Mouse (Mus musculus) limb, embryonic 10.5 days (tissue): ENCODE data around the gene Klra4. TPM values are rescaled to one million over a fixed set of nuclear protein-coding genes. Genes with fewer than 3 reads are reported as not detected.
"Not testable (repeated sequence)": the region's sequence is repeated elsewhere in the genome, so short reads cannot be mapped to it uniquely, and the experiment has no call there.

Experiments used
- DNase-seq: peaks from one replicate; pipeline ENCODE4 v3.0.0-alpha.2; 2017; ENCODE audit warnings: low spot score
- H3K27ac ChIP-seq: fragments of 300-500 bp; sonication (generic); 2 replicates; pipeline ENCODE4 v1.5.1; 2016; ENCODE audit warnings: mild to moderate bottlenecking
- H3K27me3 ChIP-seq: fragments of 300-500 bp; sonication (generic); 2 replicates; pipeline ENCODE4 v1.6.1; 2016; ENCODE audit warnings: low read depth, mild to moderate bottlenecking; ENCODE audit not compliant: poor library complexity, severe bottlenecking
- H3K36me3 ChIP-seq: fragments of 300-500 bp; sonication (generic); 2 replicates; pipeline ENCODE4 v1.6.1; 2016; ENCODE audit warnings: mild to moderate bottlenecking, moderate library complexity
- H3K4me1 ChIP-seq: fragments of 300-500 bp; sonication (generic); 2 replicates; pipeline ENCODE4 v1.6.1; 2016
- H3K4me3 ChIP-seq: fragments of 300-500 bp; sonication (generic); 2 replicates; pipeline ENCODE4 v1.5.1; 2016; ENCODE audit warnings: mild to moderate bottlenecking, moderate library complexity
- H3K9me3 ChIP-seq: fragments of 300-500 bp; sonication (generic); replicated peaks from 2 replicates; pipeline ENCODE4 v1.6.1; 2016; ENCODE audit warnings: mild to moderate bottlenecking
- WGBS: fragments of 180-500 bp; shearing (Covaris S2); methylation state at CpG from one replicate; pipeline ENCODE4 v1.1.7; 2016; 5-methylcytosine and 5-hydroxymethylcytosine counted together
- polyA plus RNA-seq: library from polyadenylated mRNA; unstranded; fragments of >200 nt; fragmentation: Nextera tagmentation; extraction: Ambion mirVana; gene quantifications from 2 replicates; pipeline ENCODE4 v1.2.1, GENCODE M21; 2016

Klra4 gene
- polyA plus RNA-seq = not detected in 2 replicates

GRCm38 (mm10) chr6:130067171-130067570, at the start of gene Klra4:
Klra4 (minus strand) TSS chr6:130067271.
- not testable (repeated sequence) for H3K27me3 ChIP-seq, H3K9me3 ChIP-seq, H3K4me3 ChIP-seq, H3K36me3 ChIP-seq, DNase-seq, H3K4me1 ChIP-seq, H3K27ac ChIP-seq
- 72% methylated on average over 1 of the region's 1 CpGs for WGBS

GRCm38 (mm10) chr6:130110485-130110884, 43.4 kb upstream of the Klra4 start:
- Histone ChIP-seq H3K27me3 (no peaks in the 10 kb centered on the region), H3K27ac (no peak overlapping the region), H3K36me3 (no peaks in the 10 kb centered on the region), H3K4me1 (no peaks in the 10 kb centered on the region), H3K9me3 (0 out of 2 replicates have a peak, but pooled peaks cover 1% of the 10 kb centered on the region), H3K4me3 (no peak overlapping the region)
- DNase-seq = no peak
- WGBS = 95% methylated on average over 1 of the region's 1 CpGs

- H3K4me3 ChIP-seq, H3K27me3 ChIP-seq, H3K36me3 ChIP-seq, DNase-seq, H3K4me1 ChIP-seq, H3K9me3 ChIP-seq, H3K27ac ChIP-seq: not testable (repeated sequence)
- WGBS = 86% methylated on average over 3 of the region's 3 CpGs
Observed at GRCm38 (mm10) chr6:130102743-130103142, 35.7 kb upstream of the Klra4 start.

GRCm38 (mm10) chr6:130092336-130092948, 25.4 kb upstream of the Klra4 start:
- Histone ChIP-seq H3K9me3 (no peaks in the 10 kb centered on the region), H3K4me1 (no peaks in the 10 kb centered on the region), H3K27ac (no peak overlapping the region), H3K27me3 (no peaks in the 10 kb centered on the region), H3K36me3 (no peaks in the 10 kb centered on the region), H3K4me3 (no peak overlapping the region)
- no peak for DNase-seq
- 85% methylated on average over 5 of the region's 5 CpGs for WGBS

GRCm38 (mm10) chr6:130065196-130065595, 1.9 kb downstream of the Klra4 start:
- WGBS = 87% methylated on average over 5 of the region's 5 CpGs
- H3K9me3 ChIP-seq = no peaks in the 10 kb centered on the region
- no peak overlapping the region for H3K4me3 ChIP-seq
- no peak for DNase-seq
- no peaks in the 10 kb centered on the region for H3K36me3 ChIP-seq
- no peaks in the 10 kb centered on the region for H3K4me1 ChIP-seq
- no peak overlapping the region for H3K27ac ChIP-seq
- no peaks in the 10 kb centered on the region for H3K27me3 ChIP-seq

GRCm38 (mm10) chr6:130035146-130035545, 31.9 kb downstream of the Klra4 start:
- H3K4me3 ChIP-seq, H3K36me3 ChIP-seq, H3K27me3 ChIP-seq, H3K9me3 ChIP-seq, DNase-seq, H3K4me1 ChIP-seq, H3K27ac ChIP-seq: not testable (repeated sequence)
- whole genome bisulfite sequencing = 67% methylated on average over 4 of the region's 4 CpGs

- H3K36me3 ChIP-seq, H3K9me3 ChIP-seq, H3K27ac ChIP-seq: not testable (repeated sequence)
Observed at GRCm38 (mm10) chr6:130031493-130032089, 35.5 kb downstream of the Klra4 start.

GRCm38 (mm10) chr6:130026854-130027253, 40.2 kb downstream of the Klra4 start, which contains the start of gene Klra6:
Klra6 (minus strand) TSS chr6:130026954.
- Histone ChIP-seq H3K27ac (no peak within 1 kb of the TSS), H3K36me3 (no peaks in the 10 kb centered on the region), H3K4me1 (no peaks in the 10 kb centered on the region), H3K27me3 (no peaks in the 10 kb centered on the region), H3K4me3 (no peak within 1 kb of the TSS), H3K9me3 (no peaks in the 10 kb centered on the region)
- 80% methylated on average over 4 of the region's 4 CpGs for WGBS
- DNase-seq = no peak

More at GRCm38 (mm10) chr6:130031493-130032089, 35.5 kb downstream of the Klra4 start:
- H3K4me3 ChIP-seq, H3K27me3 ChIP-seq, DNase-seq, H3K4me1 ChIP-seq: not testable (repeated sequence)

Other genes starting within 250 kb of the Klra4 start
- gene Gm17631, start 204.6 kb downstream of the Klra4 start, polyA plus RNA-seq = not detected in 2 replicates
- not detected in 2 replicates for gene Klra17, start 190.6 kb downstream of the Klra4 start, polyA plus RNA-seq
- not detected in 2 replicates for gene Klra5, start 149.6 kb downstream of the Klra4 start, polyA plus RNA-seq
- not detected in 2 replicates for gene Klra6, start 40.3 kb downstream of the Klra4 start, polyA plus RNA-seq
- gene Klra8, start 62.6 kb upstream of the Klra4 start, polyA plus RNA-seq = not detected in 2 replicates
- not detected in 2 replicates for gene Klra9, start 125.8 kb upstream of the Klra4 start, polyA plus RNA-seq
- not detected in 2 replicates for gene Klra7, start 166.1 kb upstream of the Klra4 start, polyA plus RNA-seq
- gene Klra10, start 214.7 kb upstream of the Klra4 start, polyA plus RNA-seq = not detected in 2 replicates